Mouse (Mus musculus): Measurements from ENCODE around the gene Flywch1. TPM values are rescaled to one million over a fixed set of nuclear protein-coding genes. Genes with fewer than 3 reads are reported as not detected.

The Flywch1 gene
- polyA plus RNA-seq, 1 experiment from 2014 or later, result 74.7 TPM

- Histone ChIP-seq H3K36me3 (ENCODE audit: insufficient read depth, low read length) (no peaks in the 10 kb centered on the region), H3K9ac (ENCODE audit: low read depth, low read length) (no peak overlapping the region), H3K27ac (no peak overlapping the region), H3K4me2 (ENCODE audit: low read length) (no peak overlapping the region), H3K4me3 (replicated peaks; ENCODE audit: low read depth, low read length) (no peak overlapping the region), H3K9me3 (replicated peaks; ENCODE audit: low read length) (no peaks in the 10 kb centered on the region), H3K27me3 (ENCODE audit: insufficient read depth, low read length) (no peaks in the 10 kb centered on the region), H3K4me1 (replicated peaks; ENCODE audit: insufficient read depth, low read length) (no peaks in the 10 kb centered on the region)
- 1% methylated on average over 3 of the region's 3 CpGs for WGBS
- DNase-seq (ENCODE audit: low spot score) (peak; percentile 84), ATAC-seq (replicated peaks; ENCODE audit: low FRiP score, low read depth) (peak; percentile 58)
- peak; percentile 95 for TF ChIP-seq CTCF (IDR thresholded peaks at IDR 0.05; ENCODE audit: low read depth)
Measured at GRCm38 (mm10) chr17:23706212-23706611, 65.2 kb downstream of the Flywch1 start.

- H3K4me2 ChIP-seq (ENCODE audit: low read length), result no peak overlapping the region
- peak; percentile 27; the same call in 1 of the 2 replicates for ATAC-seq (replicated peaks; ENCODE audit: low FRiP score, low read depth)
- H3K4me1 ChIP-seq (replicated peaks; ENCODE audit: insufficient read depth, low read length), result no peaks in the 10 kb centered on the region
- H3K27me3 ChIP-seq (ENCODE audit: insufficient read depth, low read length), result no peaks in the 10 kb centered on the region
- no peak overlapping the region for H3K4me3 ChIP-seq (replicated peaks; ENCODE audit: low read depth, low read length)
- no peak overlapping the region for H3K27ac ChIP-seq
- TF ChIP-seq CTCF (IDR thresholded peaks at IDR 0.05; ENCODE audit: low read depth), result no peak
- DNase-seq (ENCODE audit: low spot score), result no peak
- no peaks in the 10 kb centered on the region for H3K9me3 ChIP-seq (replicated peaks; ENCODE audit: low read length)
- WGBS, result 86% methylated on average over 7 of the region's 7 CpGs
- no peaks in the 10 kb centered on the region for H3K36me3 ChIP-seq (ENCODE audit: insufficient read depth, low read length)
- no peak overlapping the region for H3K9ac ChIP-seq (ENCODE audit: low read depth, low read length)
Measured at GRCm38 (mm10) chr17:23705525-23706104, 65.8 kb downstream of the Flywch1 start.

DNA sequence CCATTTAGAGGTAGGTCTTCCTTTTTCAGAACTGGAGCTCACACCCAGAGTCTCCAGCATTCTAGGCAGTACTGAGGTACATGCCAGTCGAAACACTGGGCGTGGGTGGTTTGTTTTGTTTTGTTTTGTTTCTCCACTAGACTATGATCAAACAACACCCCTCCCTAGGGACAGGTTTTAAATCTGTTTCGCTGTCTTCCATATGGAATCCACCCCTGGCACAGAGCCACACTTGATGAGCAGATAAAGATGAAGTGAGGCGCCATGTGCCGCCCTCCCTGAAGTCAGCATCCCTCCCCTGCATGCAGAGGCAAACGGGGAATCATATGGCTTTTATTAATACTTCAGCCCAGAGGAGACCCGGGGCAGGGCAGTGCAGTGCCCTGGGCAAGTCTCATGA, 66.7 kb downstream of the Flywch1 start:
- Histone ChIP-seq H3K4me1 (replicated peaks; ENCODE audit: insufficient read depth, low read length) (no peaks in the 10 kb centered on the region), H3K27ac (no peak overlapping the region), H3K4me2 (ENCODE audit: low read length) (no peak overlapping the region), H3K9me3 (replicated peaks; ENCODE audit: low read length) (no peaks in the 10 kb centered on the region), H3K36me3 (ENCODE audit: insufficient read depth, low read length) (no peaks in the 10 kb centered on the region), H3K27me3 (ENCODE audit: insufficient read depth, low read length) (no peaks in the 10 kb centered on the region), H3K4me3 (replicated peaks; ENCODE audit: low read depth, low read length) (no peak overlapping the region), H3K9ac (ENCODE audit: low read depth, low read length) (no peak overlapping the region)
- TF ChIP-seq CTCF (IDR thresholded peaks at IDR 0.05; ENCODE audit: low read depth), result no peak
- ATAC-seq (replicated peaks; ENCODE audit: low FRiP score, low read depth) (no peak), DNase-seq (ENCODE audit: low spot score) (no peak)
- WGBS, result 38% methylated on average over 7 of the region's 7 CpGs

- Histone ChIP-seq H3K27ac (no peak overlapping the region), H3K4me1 (replicated peaks; ENCODE audit: insufficient read depth, low read length) (0 out of 2 replicates have a peak, but pooled peaks cover 3% of the 10 kb centered on the region), H3K27me3 (ENCODE audit: insufficient read depth, low read length) (no peaks in the 10 kb centered on the region), H3K4me3 (replicated peaks; ENCODE audit: low read depth, low read length) (no peak overlapping the region), H3K36me3 (ENCODE audit: insufficient read depth, low read length) (no peaks in the 10 kb centered on the region), H3K4me2 (ENCODE audit: low read length) (no peak overlapping the region), H3K9me3 (replicated peaks; ENCODE audit: low read length) (no peaks in the 10 kb centered on the region), H3K9ac (ENCODE audit: low read depth, low read length) (no peak overlapping the region)
- 89% methylated on average over 9 of the region's 9 CpGs for WGBS
- no peak for TF ChIP-seq CTCF (IDR thresholded peaks at IDR 0.05; ENCODE audit: low read depth)
- ATAC-seq (replicated peaks; ENCODE audit: low FRiP score, low read depth) (no peak), DNase-seq (ENCODE audit: low spot score) (no peak)
Measured at GRCm38 (mm10) chr17:23703301-23703700, 68.1 kb downstream of the Flywch1 start.

Other genes with a start within 250 kb of the Flywch1 start
- 16.8 and 19.1 TPM in 2 replicates for gene Zfp213, start 207.4 kb downstream of the Flywch1 start, polyA plus RNA-seq (2015; fragmentation: Nextera tagmentation; extraction: Ambion mirVana)
- 12.6 and 14.3 TPM in 2 replicates for gene Zfp13, start 172.1 kb downstream of the Flywch1 start, polyA plus RNA-seq (2015; fragmentation: Nextera tagmentation; extraction: Ambion mirVana)
- gene Zscan10, start 170.7 kb downstream of the Flywch1 start, polyA plus RNA-seq (2015; fragmentation: Nextera tagmentation; extraction: Ambion mirVana), result not detected in 2 replicates
- gene Mmp25, start 126.3 kb downstream of the Flywch1 start, polyA plus RNA-seq (2015; fragmentation: Nextera tagmentation; extraction: Ambion mirVana), result 0.66 and 0.92 TPM in 2 replicates
- 2.1 and 2.4 TPM in 2 replicates for gene Bicdl2, start 111.1 kb downstream of the Flywch1 start, polyA plus RNA-seq (2015; fragmentation: Nextera tagmentation; extraction: Ambion mirVana)
- gene Hcfc1r1, start 98.0 kb downstream of the Flywch1 start, polyA plus RNA-seq (2015; fragmentation: Nextera tagmentation; extraction: Ambion mirVana), result 116 and 120 TPM in 2 replicates
- gene Thoc6, start 97.7 kb downstream of the Flywch1 start, polyA plus RNA-seq (2015; fragmentation: Nextera tagmentation; extraction: Ambion mirVana), result 32.3 and 35.5 TPM in 2 replicates
- gene Tnfrsf12a, start 94.1 kb downstream of the Flywch1 start, polyA plus RNA-seq (2015; fragmentation: Nextera tagmentation; extraction: Ambion mirVana), result 47.0 and 50.0 TPM in 2 replicates
- gene Cldn6, start 92.4 kb downstream of the Flywch1 start, polyA plus RNA-seq (2015; fragmentation: Nextera tagmentation; extraction: Ambion mirVana), result 131 and 155 TPM in 2 replicates
- 41.2 and 41.8 TPM in 2 replicates for gene Cldn9, start 87.6 kb downstream of the Flywch1 start, polyA plus RNA-seq (2015; fragmentation: Nextera tagmentation; extraction: Ambion mirVana)
- gene 1520401A03Rik, start 48.8 kb downstream of the Flywch1 start, polyA plus RNA-seq (2015; fragmentation: Nextera tagmentation; extraction: Ambion mirVana), result 0.05 and 0.30 TPM in 2 replicates
- 21.1 and 24.5 TPM in 2 replicates for gene Pkmyt1, start 45.3 kb downstream of the Flywch1 start, polyA plus RNA-seq (2015; fragmentation: Nextera tagmentation; extraction: Ambion mirVana)
- 16.0 and 17.9 TPM in 2 replicates for gene Paqr4, start 30.7 kb downstream of the Flywch1 start, polyA plus RNA-seq (2015; fragmentation: Nextera tagmentation; extraction: Ambion mirVana)
- gene Kremen2, start 25.8 kb downstream of the Flywch1 start, polyA plus RNA-seq (2015; fragmentation: Nextera tagmentation; extraction: Ambion mirVana), result 0.29 and 0.52 TPM in 2 replicates
- 40.9 and 46.8 TPM in 2 replicates for gene Flywch2, start 14.5 kb upstream of the Flywch1 start, polyA plus RNA-seq (2015; fragmentation: Nextera tagmentation; extraction: Ambion mirVana)
- 304 and 321 TPM in 2 replicates for gene Srrm2, start 18.9 kb upstream of the Flywch1 start, polyA plus RNA-seq (2015; fragmentation: Nextera tagmentation; extraction: Ambion mirVana)
- 1,058 and 1,143 TPM in 2 replicates for gene Elob, start 57.5 kb upstream of the Flywch1 start, polyA plus RNA-seq (2015; fragmentation: Nextera tagmentation; extraction: Ambion mirVana)
- gene Prss33, start 64.5 kb upstream of the Flywch1 start, polyA plus RNA-seq (2015; fragmentation: Nextera tagmentation; extraction: Ambion mirVana), result 0.11 TPM in 1 of 2 replicates, not detected in the other
- gene Prss32, start 72.3 kb upstream of the Flywch1 start, polyA plus RNA-seq (2015; fragmentation: Nextera tagmentation; extraction: Ambion mirVana), result not detected in 2 replicates
- 2.8 and 3.1 TPM in 2 replicates for gene Prss41, start 72.6 kb upstream of the Flywch1 start, polyA plus RNA-seq (2015; fragmentation: Nextera tagmentation; extraction: Ambion mirVana)
- not detected in 2 replicates for gene Prss21, start 96.5 kb upstream of the Flywch1 start, polyA plus RNA-seq (2015; fragmentation: Nextera tagmentation; extraction: Ambion mirVana)
- gene Dcpp1, start 109.3 kb upstream of the Flywch1 start, polyA plus RNA-seq (2015; fragmentation: Nextera tagmentation; extraction: Ambion mirVana), result not detected in 2 replicates
- gene Dcpp2, start 109.3 kb upstream of the Flywch1 start, polyA plus RNA-seq (2015; fragmentation: Nextera tagmentation; extraction: Ambion mirVana), result not detected in 2 replicates
- not detected in 2 replicates for gene Dcpp3, start 145.9 kb upstream of the Flywch1 start, polyA plus RNA-seq (2015; fragmentation: Nextera tagmentation; extraction: Ambion mirVana)
- gene Sbp, start 170.1 kb upstream of the Flywch1 start, polyA plus RNA-seq (2015; fragmentation: Nextera tagmentation; extraction: Ambion mirVana), result not detected in 2 replicates
- gene Sbpl, start 183.7 kb upstream of the Flywch1 start, polyA plus RNA-seq (2015; fragmentation: Nextera tagmentation; extraction: Ambion mirVana), result not detected in 2 replicates
- gene Prss30, start 209.0 kb upstream of the Flywch1 start, polyA plus RNA-seq (2015; fragmentation: Nextera tagmentation; extraction: Ambion mirVana), result 0.18 and 0.25 TPM in 2 replicates
- 0.43 and 0.72 TPM in 2 replicates for gene Prss22, start 226.5 kb upstream of the Flywch1 start, polyA plus RNA-seq (2015; fragmentation: Nextera tagmentation; extraction: Ambion mirVana)